Mouse (Mus musculus): Measurements from ENCODE around the gene Palm. TPM values are rescaled to one million over a fixed set of nuclear protein-coding genes. Genes with fewer than 3 reads are reported as not detected.

Gene Palm
- polyA plus RNA-seq, 2 experiments: 55.8 to 76.2 TPM

DNA sequence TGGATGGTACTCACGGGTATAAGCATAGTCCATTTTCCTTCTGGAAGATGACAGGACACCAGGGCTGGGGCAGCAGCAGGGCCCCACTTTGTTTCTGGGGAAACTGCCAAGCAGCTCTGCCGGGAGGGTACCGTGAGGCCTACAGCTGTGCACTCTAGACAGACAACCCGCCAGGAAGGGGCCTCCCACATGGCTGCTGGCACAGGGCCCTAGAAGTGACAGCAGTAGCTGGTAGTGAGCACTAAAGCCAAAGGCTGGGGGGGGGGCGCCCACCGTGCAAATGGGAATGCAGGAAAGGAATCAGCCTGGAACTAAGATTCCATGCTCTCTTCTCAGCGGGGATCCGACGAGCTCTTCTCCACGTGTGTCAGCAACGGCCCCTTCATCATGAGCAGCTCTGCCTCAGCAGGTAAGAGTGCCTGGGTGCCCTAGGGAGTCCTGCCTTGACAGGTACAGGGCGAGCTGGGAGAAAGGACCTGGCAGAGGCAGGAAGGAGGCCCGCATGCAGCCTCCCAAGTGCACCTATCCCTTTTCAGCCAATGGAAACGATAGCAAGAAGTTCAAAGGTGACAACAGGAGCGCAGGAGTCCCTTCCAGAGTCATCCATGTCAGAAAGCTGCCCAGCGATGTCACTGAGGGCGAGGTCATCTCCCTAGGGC is 65.2 kb downstream of the Palm start:
- no peak for TF ChIP-seq POLR2A (IDR thresholded peaks at IDR 0.05; ENCODE audit: borderline replicate concordance, extremely low read depth, insufficient read depth, insufficient read length)
- peaks cover 79% of the 10 kb centered on the region for H3K36me3 ChIP-seq (ENCODE audit: control insufficient read depth, insufficient read depth, low read length)
- WGBS: 44% methylated on average over 14 of the region's 17 CpGs
- peak overlapping the region; percentile 99 for H3K4me3 ChIP-seq (replicated peaks; ENCODE audit: low read length)
- DNase-seq (ENCODE audit: low spot score) (peak; percentile 73), ATAC-seq (ENCODE audit: low FRiP score, low read depth) (no peak)
- peak overlapping the region; percentile 98 for H3K4me2 ChIP-seq (replicated peaks; ENCODE audit: low read depth, low read length, severe bottlenecking)
- no peaks in the 10 kb centered on the region for H3K27me3 ChIP-seq (ENCODE audit: control insufficient read depth, insufficient read depth, low read length)
- no peak overlapping the region for H3K27ac ChIP-seq (replicated peaks; ENCODE audit: low read depth, low read length)
- H3K9me3 ChIP-seq (ENCODE audit: control insufficient read depth, low read length): no peaks in the 10 kb centered on the region
- no peak overlapping the region for H3K9ac ChIP-seq (ENCODE audit: low read depth, low read length, severe bottlenecking)
- H3K4me1 ChIP-seq (ENCODE audit: control insufficient read depth, insufficient read depth, low read length): peaks cover 27% of the 10 kb centered on the region

DNA sequence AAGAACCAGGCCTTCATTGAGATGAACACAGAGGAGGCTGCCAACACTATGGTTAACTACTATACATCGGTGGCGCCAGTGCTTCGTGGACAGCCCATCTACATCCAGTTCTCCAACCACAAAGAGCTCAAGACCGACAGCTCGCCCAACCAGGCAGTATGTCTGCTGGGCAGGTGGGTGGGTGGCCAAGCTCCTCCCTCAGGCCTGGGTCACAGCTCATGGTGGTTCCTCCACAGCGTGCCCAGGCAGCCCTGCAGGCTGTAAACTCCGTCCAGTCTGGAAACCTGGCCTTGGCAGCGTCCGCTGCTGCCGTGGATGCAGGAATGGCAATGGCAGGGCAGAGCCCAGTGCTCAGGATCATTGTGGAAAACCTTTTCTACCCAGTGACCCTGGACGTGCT is 65.7 kb downstream of the Palm start:
- 80% methylated on average over 11 of the region's 11 CpGs for WGBS
- peaks cover 85% of the 10 kb centered on the region for H3K36me3 ChIP-seq (ENCODE audit: control insufficient read depth, insufficient read depth, low read length)
- DNase-seq (ENCODE audit: low spot score): no peak
- no peak overlapping the region; the same call in 1 of the 2 replicates for H3K4me2 ChIP-seq (replicated peaks; ENCODE audit: low read depth, low read length, severe bottlenecking)
- H3K4me1 ChIP-seq (ENCODE audit: control insufficient read depth, insufficient read depth, low read length): peaks cover 27% of the 10 kb centered on the region
- no peak overlapping the region for H3K27ac ChIP-seq (replicated peaks; ENCODE audit: low read depth, low read length)
- H3K9ac ChIP-seq (ENCODE audit: low read depth, low read length, severe bottlenecking): no peak overlapping the region
- H3K9me3 ChIP-seq (ENCODE audit: control insufficient read depth, low read length): no peaks in the 10 kb centered on the region
- TF ChIP-seq POLR2A (IDR thresholded peaks at IDR 0.05; ENCODE audit: borderline replicate concordance, extremely low read depth, insufficient read depth, insufficient read length): no peak
- H3K27me3 ChIP-seq (ENCODE audit: control insufficient read depth, insufficient read depth, low read length): no peaks in the 10 kb centered on the region
- no peak overlapping the region for H3K4me3 ChIP-seq (replicated peaks; ENCODE audit: low read length)
- no peak for ATAC-seq (ENCODE audit: low FRiP score, low read depth)

- WGBS: 91% methylated on average over 26 of the region's 26 CpGs
- DNase-seq (ENCODE audit: low spot score) (no peak), ATAC-seq (ENCODE audit: low FRiP score, low read depth) (no peak)
- peaks cover 27% of the 10 kb centered on the region for H3K4me1 ChIP-seq (ENCODE audit: control insufficient read depth, insufficient read depth, low read length)
- H3K36me3 ChIP-seq (ENCODE audit: control insufficient read depth, insufficient read depth, low read length): peaks cover 97% of the 10 kb centered on the region
- H3K4me2 ChIP-seq (replicated peaks; ENCODE audit: low read depth, low read length, severe bottlenecking): no peak overlapping the region
- H3K9me3 ChIP-seq (ENCODE audit: control insufficient read depth, low read length): no peaks in the 10 kb centered on the region
- H3K4me3 ChIP-seq (replicated peaks; ENCODE audit: low read length): no peak overlapping the region
- H3K27ac ChIP-seq (replicated peaks; ENCODE audit: low read depth, low read length): no peak overlapping the region
- H3K27me3 ChIP-seq (ENCODE audit: control insufficient read depth, insufficient read depth, low read length): no peaks in the 10 kb centered on the region
- no peak for TF ChIP-seq POLR2A (IDR thresholded peaks at IDR 0.05; ENCODE audit: borderline replicate concordance, extremely low read depth, insufficient read depth, insufficient read length)
- H3K9ac ChIP-seq (ENCODE audit: low read depth, low read length, severe bottlenecking): no peak overlapping the region
These were observed 66.9 kb downstream of the Palm start for GRCm38 (mm10) chr10:79860079-79860911.

GRCm38 (mm10) chr10:79861230-79862048 is 68.1 kb downstream of the Palm start:
- Histone ChIP-seq H3K4me1 (ENCODE audit: control insufficient read depth, insufficient read depth, low read length) (peaks cover 21% of the 10 kb centered on the region), H3K27ac (replicated peaks; ENCODE audit: low read depth, low read length) (no peak overlapping the region)
- WGBS: 72% methylated on average over 25 of the region's 25 CpGs

More at GRCm38 (mm10) chr10:79861230-79862048, 68.1 kb downstream of the Palm start:
- no peak for TF ChIP-seq POLR2A (IDR thresholded peaks at IDR 0.05; ENCODE audit: borderline replicate concordance, extremely low read depth, insufficient read depth, insufficient read length)
- H3K4me2 ChIP-seq (replicated peaks; ENCODE audit: low read depth, low read length, severe bottlenecking): no peak overlapping the region
- ATAC-seq (ENCODE audit: low FRiP score, low read depth): no peak
- no peaks in the 10 kb centered on the region for H3K9me3 ChIP-seq (ENCODE audit: control insufficient read depth, low read length)
- no peaks in the 10 kb centered on the region for H3K27me3 ChIP-seq (ENCODE audit: control insufficient read depth, insufficient read depth, low read length)
- H3K4me3 ChIP-seq (replicated peaks; ENCODE audit: low read length): no peak overlapping the region
- peaks cover 100% of the 10 kb centered on the region for H3K36me3 ChIP-seq (ENCODE audit: control insufficient read depth, insufficient read depth, low read length)
- DNase-seq (ENCODE audit: low spot score): no peak
- no peak overlapping the region for H3K9ac ChIP-seq (ENCODE audit: low read depth, low read length, severe bottlenecking)

Data from limb, embryonic 14.5 days (tissue).